Mouse (Mus musculus) yolk sac, embryonic 10.5 days (tissue): ENCODE measurements around the gene Bicral.

Experiments used
- DNase-seq: peaks from one replicate; pipeline ENCODE4 v3.0.0-alpha.2; 2017; ENCODE audit warnings: low spot score

Bicral gene

DNA sequence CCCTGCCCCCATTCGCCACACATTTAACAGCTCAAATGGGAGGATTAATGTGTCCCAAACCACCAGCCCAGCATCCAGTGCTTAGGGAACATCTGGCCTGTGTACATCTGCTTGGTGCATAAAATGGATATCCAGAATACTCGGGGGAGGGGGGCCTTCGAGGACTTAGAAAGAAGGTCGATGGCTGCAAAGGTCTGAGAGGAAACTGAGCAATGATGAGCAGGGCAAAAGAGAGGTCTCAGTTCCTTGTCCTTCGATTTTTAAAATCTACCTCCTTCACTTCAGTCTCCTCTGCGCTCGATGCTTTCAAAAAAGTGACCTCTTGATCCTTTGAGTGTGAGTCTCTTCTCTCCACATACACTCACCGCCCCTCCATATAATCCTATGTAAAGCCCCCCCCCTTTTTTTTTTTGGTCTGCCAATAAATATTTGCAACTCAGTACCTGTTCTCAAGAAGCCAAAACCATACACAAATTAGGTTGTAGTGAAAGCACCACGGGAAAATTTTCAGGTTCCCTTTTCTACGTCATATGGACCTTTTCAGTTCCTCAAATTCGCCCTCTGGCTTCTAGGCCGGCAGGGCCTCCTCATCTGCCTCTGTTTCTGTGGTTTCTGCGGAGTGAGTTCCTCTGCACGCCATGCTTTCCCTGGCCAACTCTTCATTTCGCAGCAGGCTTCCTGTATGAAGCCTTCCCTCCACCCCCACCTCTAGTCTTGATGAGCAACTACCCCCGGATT is 107.1 kb downstream of the Bicral start:
- no peak for DNase-seq

DNA sequence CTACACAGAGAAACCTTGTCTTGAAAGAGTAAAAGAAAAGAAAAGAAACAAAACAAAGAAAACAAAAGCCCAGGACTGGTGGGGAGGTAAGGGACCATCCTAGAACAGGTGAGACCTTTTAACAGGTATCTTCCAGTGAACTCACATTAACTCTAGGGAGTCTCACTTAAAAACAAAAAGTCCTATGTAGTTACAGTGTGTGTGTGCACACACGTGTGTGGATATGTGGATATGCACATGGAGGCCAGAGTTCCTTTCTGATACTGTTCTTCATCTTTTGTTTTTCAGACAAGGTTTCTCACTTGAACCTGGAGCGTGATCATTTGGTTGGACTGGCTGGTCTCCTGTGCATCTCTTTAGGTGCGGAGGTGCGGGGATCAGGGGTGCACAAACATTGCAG is 107.7 kb downstream of the Bicral start:
- no peak for DNase-seq

- DNase-seq = no peak
Observed at GRCm38 (mm10) chr17:46749282-46749681, 109.0 kb downstream of the Bicral start.
